Mouse (Mus musculus): Measurements from ENCODE around the gene Gadd45a. TPM values are rescaled to one million over a fixed set of nuclear protein-coding genes. Genes with fewer than 3 reads are reported as not detected.

The Gadd45a gene
- 123 and 147 TPM in 2 replicates for polyA plus RNA-seq (2012)

- Histone ChIP-seq H3K36me3 (ENCODE audit: control insufficient read depth) (peaks cover 47% of the 10 kb centered on the region), H3K9me3 (ENCODE audit: control insufficient read depth, low read length) (no peaks in the 10 kb centered on the region), H3K4me3 (replicated peaks) (peak within 1 kb of the TSS; percentile 90), H3K4me1 (ENCODE audit: control insufficient read depth) (peaks cover 36% of the 10 kb centered on the region), H3K27me3 (ENCODE audit: control insufficient read depth) (no peaks in the 10 kb centered on the region)
- TF ChIP-seq GATA1 (IDR thresholded peaks at IDR 0.05; ENCODE audit: low read length) = peak; percentile 76
- no peak for TF ChIP-seq TAL1 (IDR thresholded peaks at IDR 0.05; ENCODE audit: low read length)
Measured at GRCm38 (mm10) chr6:67036837-67037628, at the start of gene Gadd45a. TSS of gene Gadd45a (minus strand) at chr6:67037457.

- H3K4me1 ChIP-seq (ENCODE audit: control insufficient read depth) = peaks cover 33% of the 10 kb centered on the region
- H3K36me3 ChIP-seq (ENCODE audit: control insufficient read depth) = no peaks in the 10 kb centered on the region
- no peaks in the 10 kb centered on the region for H3K27me3 ChIP-seq (ENCODE audit: control insufficient read depth)
- TF ChIP-seq TAL1 (IDR thresholded peaks at IDR 0.05; ENCODE audit: low read length) (no peak), GATA1 (IDR thresholded peaks at IDR 0.05; ENCODE audit: low read length) (no peak)
- no peak overlapping the region for H3K4me3 ChIP-seq (replicated peaks)
- H3K9me3 ChIP-seq (ENCODE audit: control insufficient read depth, low read length) = no peaks in the 10 kb centered on the region
Measured at GRCm38 (mm10) chr6:67085850-67086437, 48.7 kb upstream of the Gadd45a start.

GRCm38 (mm10) chr6:67084465-67084864 lies 47.2 kb upstream of the Gadd45a start:
- no peaks in the 10 kb centered on the region for H3K36me3 ChIP-seq (ENCODE audit: control insufficient read depth)
- no peaks in the 10 kb centered on the region for H3K9me3 ChIP-seq (ENCODE audit: control insufficient read depth, low read length)
- H3K27me3 ChIP-seq (ENCODE audit: control insufficient read depth) = no peaks in the 10 kb centered on the region
- no peak overlapping the region for H3K4me3 ChIP-seq (replicated peaks)
- TF ChIP-seq TAL1 (IDR thresholded peaks at IDR 0.05; ENCODE audit: low read length) (no peak), GATA1 (IDR thresholded peaks at IDR 0.05; ENCODE audit: low read length) (no peak)
- peaks cover 33% of the 10 kb centered on the region for H3K4me1 ChIP-seq (ENCODE audit: control insufficient read depth)

GRCm38 (mm10) chr6:67081141-67081540 lies 43.9 kb upstream of the Gadd45a start:
- peaks cover 17% of the 10 kb centered on the region for H3K4me1 ChIP-seq (ENCODE audit: control insufficient read depth)
- H3K4me3 ChIP-seq (replicated peaks) = no peak overlapping the region
- no peaks in the 10 kb centered on the region for H3K9me3 ChIP-seq (ENCODE audit: control insufficient read depth, low read length)
- TF ChIP-seq TAL1 (IDR thresholded peaks at IDR 0.05; ENCODE audit: low read length) = no peak
- TF ChIP-seq GATA1 (IDR thresholded peaks at IDR 0.05; ENCODE audit: low read length) = no peak
- H3K27me3 ChIP-seq (ENCODE audit: control insufficient read depth) = no peaks in the 10 kb centered on the region
- H3K36me3 ChIP-seq (ENCODE audit: control insufficient read depth) = no peaks in the 10 kb centered on the region

GRCm38 (mm10) chr6:67078076-67078475 lies 40.8 kb upstream of the Gadd45a start:
- no peak overlapping the region for H3K4me3 ChIP-seq (replicated peaks)
- no peaks in the 10 kb centered on the region for H3K4me1 ChIP-seq (ENCODE audit: control insufficient read depth)
- TF ChIP-seq TAL1 (IDR thresholded peaks at IDR 0.05; ENCODE audit: low read length) = no peak
- H3K27me3 ChIP-seq (ENCODE audit: control insufficient read depth) = no peaks in the 10 kb centered on the region; the same call in 1 of the 2 replicates
- H3K36me3 ChIP-seq (ENCODE audit: control insufficient read depth) = no peaks in the 10 kb centered on the region
- H3K9me3 ChIP-seq (ENCODE audit: control insufficient read depth, low read length) = no peaks in the 10 kb centered on the region

- Histone ChIP-seq H3K4me3 (replicated peaks) (no peak overlapping the region), H3K27me3 (ENCODE audit: control insufficient read depth) (no peaks in the 10 kb centered on the region; the same call in 1 of the 2 replicates), H3K4me1 (ENCODE audit: control insufficient read depth) (no peaks in the 10 kb centered on the region), H3K9me3 (ENCODE audit: control insufficient read depth, low read length) (no peaks in the 10 kb centered on the region), H3K36me3 (ENCODE audit: control insufficient read depth) (no peaks in the 10 kb centered on the region)
- no peak for TF ChIP-seq TAL1 (IDR thresholded peaks at IDR 0.05; ENCODE audit: low read length)
- TF ChIP-seq GATA1 (IDR thresholded peaks at IDR 0.05; ENCODE audit: low read length) = no peak
Measured at GRCm38 (mm10) chr6:67077477-67077876, 40.2 kb upstream of the Gadd45a start.

GRCm38 (mm10) chr6:67076348-67076747 lies 39.1 kb upstream of the Gadd45a start:
- H3K4me3 ChIP-seq (replicated peaks) = no peak overlapping the region
- no peaks in the 10 kb centered on the region for H3K9me3 ChIP-seq (ENCODE audit: control insufficient read depth, low read length)
- H3K36me3 ChIP-seq (ENCODE audit: control insufficient read depth) = no peaks in the 10 kb centered on the region
- H3K4me1 ChIP-seq (ENCODE audit: control insufficient read depth) = peaks cover 3% of the 10 kb centered on the region
- TF ChIP-seq TAL1 (IDR thresholded peaks at IDR 0.05; ENCODE audit: low read length) (no peak), GATA1 (IDR thresholded peaks at IDR 0.05; ENCODE audit: low read length) (no peak)
- H3K27me3 ChIP-seq (ENCODE audit: control insufficient read depth) = no peaks in the 10 kb centered on the region; the same call in 1 of the 2 replicates

GRCm38 (mm10) chr6:67074868-67075267 lies 37.6 kb upstream of the Gadd45a start:
- Histone ChIP-seq H3K27me3 (ENCODE audit: control insufficient read depth) (peaks cover 2% of the 10 kb centered on the region), H3K36me3 (ENCODE audit: control insufficient read depth) (no peaks in the 10 kb centered on the region), H3K4me3 (replicated peaks) (no peak overlapping the region), H3K4me1 (ENCODE audit: control insufficient read depth) (peaks cover 3% of the 10 kb centered on the region), H3K9me3 (ENCODE audit: control insufficient read depth, low read length) (no peaks in the 10 kb centered on the region)
- no peak for TF ChIP-seq GATA1 (IDR thresholded peaks at IDR 0.05; ENCODE audit: low read length)
- no peak for TF ChIP-seq TAL1 (IDR thresholded peaks at IDR 0.05; ENCODE audit: low read length)

GRCm38 (mm10) chr6:67073929-67074328 lies 36.7 kb upstream of the Gadd45a start:
- peaks cover 3% of the 10 kb centered on the region for H3K4me1 ChIP-seq (ENCODE audit: control insufficient read depth)

More at GRCm38 (mm10) chr6:67073929-67074328, 36.7 kb upstream of the Gadd45a start:
- TF ChIP-seq GATA1 (IDR thresholded peaks at IDR 0.05; ENCODE audit: low read length) = no peak
- no peak for TF ChIP-seq TAL1 (IDR thresholded peaks at IDR 0.05; ENCODE audit: low read length)
- H3K27me3 ChIP-seq (ENCODE audit: control insufficient read depth) = peaks cover 10% of the 10 kb centered on the region
- no peaks in the 10 kb centered on the region for H3K9me3 ChIP-seq (ENCODE audit: control insufficient read depth, low read length)
- no peaks in the 10 kb centered on the region for H3K36me3 ChIP-seq (ENCODE audit: control insufficient read depth)
- H3K4me3 ChIP-seq (replicated peaks) = no peak overlapping the region
